Mouse (Mus musculus) intestine, postnatal 0 days (tissue): ENCODE data around the gene Tet3. TPM values are rescaled to one million over a fixed set of nuclear protein-coding genes. Genes with fewer than 3 reads are reported as not detected.

Experiments
- ATAC-seq: fragments of 200-750 bp; cut with Nextera tagmentation; 2 replicates; pipeline ENCODE4 v1.8.0; 2017; ENCODE audit warnings: mild to moderate bottlenecking, moderate TSS enrichment, moderate library complexity
- H3K27ac ChIP-seq: fragments of 300-500 bp; sonication (generic); 2 replicates; pipeline ENCODE4 v1.5.1; 2014; ENCODE audit warnings: mild to moderate bottlenecking, low read depth, low read length, moderate library complexity
- H3K27me3 ChIP-seq: fragments of 300-500 bp; sonication (generic); replicated peaks from 2 replicates; pipeline ENCODE4 v1.6.1; 2014; ENCODE audit warnings: low read length, mixed read lengths; ENCODE audit not compliant: control insufficient read depth, insufficient read depth
- H3K36me3 ChIP-seq: fragments of 300-500 bp; sonication (generic); 2 replicates; pipeline ENCODE4 v1.6.1; 2014; ENCODE audit warnings: mild to moderate bottlenecking, moderate library complexity; ENCODE audit not compliant: control insufficient read depth, insufficient read depth
- H3K4me1 ChIP-seq: fragments of 300-500 bp; sonication (generic); replicated peaks from 2 replicates; pipeline ENCODE4 v1.6.1; 2014; ENCODE audit warnings: antibody characterized with exemption, low read length, mixed read lengths; ENCODE audit not compliant: control insufficient read depth, insufficient read depth
- H3K4me2 ChIP-seq: fragments of 300-500 bp; sonication (generic); replicated peaks from 2 replicates; pipeline ENCODE4 v1.6.1; 2014; ENCODE audit warnings: low read depth, mild to moderate bottlenecking, moderate library complexity
- H3K4me3 ChIP-seq: fragments of 300-500 bp; sonication (generic); 2 replicates; pipeline ENCODE4 v1.5.1; 2014; ENCODE audit warnings: low read depth, low read length
- H3K9ac ChIP-seq: fragments of 300-500 bp; sonication (generic); 2 replicates; pipeline ENCODE4 v1.6.1; 2014; ENCODE audit warnings: mild to moderate bottlenecking, low read depth, low read length
- H3K9me3 ChIP-seq: fragments of 300-500 bp; sonication (generic); 2 replicates; pipeline ENCODE4 v1.6.1; 2016; ENCODE audit warnings: mixed run types; ENCODE audit not compliant: control insufficient read depth
- CTCF ChIP-seq: sonication (generic); IDR thresholded peaks from 2 replicates; pipeline ENCODE4 v1.5.1; 2016; ENCODE audit warnings: low read depth, mild to moderate bottlenecking, control low read depth, antibody characterized with exemption, moderate library complexity
- WGBS: fragments of 180-500 bp; shearing (Covaris S2); extraction: QIAGEN DNeasy Blood & Tissue Kit; methylation state at CpG from one replicate; pipeline ENCODE4 v1.1.7; 2014; 5-methylcytosine and 5-hydroxymethylcytosine counted together
- polyA plus RNA-seq: library from polyadenylated mRNA; unstranded; fragments of >200 nt; fragmentation: Nextera tagmentation; extraction: Ambion mirVana; gene quantifications from 2 replicates; pipeline ENCODE4 v1.2.1, GENCODE M21; 2015

The Tet3 gene
- polyA plus RNA-seq, 1 experiment from 2014 or later, result 28.1 TPM

DNA sequence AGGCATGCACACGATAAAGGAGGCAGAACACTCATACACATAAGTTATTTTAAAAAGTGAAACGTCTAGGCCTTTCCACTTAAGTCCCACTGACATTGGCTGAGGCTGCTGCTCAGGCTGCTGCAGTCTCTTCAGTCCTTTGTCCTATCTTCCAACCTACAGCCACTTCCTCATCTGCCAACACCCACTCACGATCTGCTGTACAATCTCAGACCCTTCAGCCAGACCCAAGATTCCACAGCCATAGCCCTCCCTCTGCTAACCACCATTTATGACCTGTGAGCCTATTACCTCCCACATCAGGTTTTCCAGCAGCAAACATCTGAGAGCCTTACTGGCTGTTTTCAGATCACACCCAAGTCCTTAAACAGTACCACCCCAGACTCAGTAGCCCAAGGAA, 9.4 kb downstream of the Tet3 start:
- no peak for ATAC-seq
- TF ChIP-seq CTCF, result no peak
- H3K4me2 ChIP-seq, result peak overlapping the region; percentile 17; the same call in 1 of the 2 replicates
- WGBS, result 31% methylated on average over 3 of the region's 3 CpGs
- H3K9me3 ChIP-seq, result no peaks in the 10 kb centered on the region
- no peak overlapping the region for H3K9ac ChIP-seq
- no peak overlapping the region for H3K4me3 ChIP-seq
- peaks cover 4% of the 10 kb centered on the region; the same call in 1 of the 2 replicates for H3K36me3 ChIP-seq
- H3K27ac ChIP-seq, result peak overlapping the region; percentile 46; the same call in 1 of the 2 replicates
- H3K27me3 ChIP-seq, result no peaks in the 10 kb centered on the region
- peaks cover 65% of the 10 kb centered on the region for H3K4me1 ChIP-seq

DNA sequence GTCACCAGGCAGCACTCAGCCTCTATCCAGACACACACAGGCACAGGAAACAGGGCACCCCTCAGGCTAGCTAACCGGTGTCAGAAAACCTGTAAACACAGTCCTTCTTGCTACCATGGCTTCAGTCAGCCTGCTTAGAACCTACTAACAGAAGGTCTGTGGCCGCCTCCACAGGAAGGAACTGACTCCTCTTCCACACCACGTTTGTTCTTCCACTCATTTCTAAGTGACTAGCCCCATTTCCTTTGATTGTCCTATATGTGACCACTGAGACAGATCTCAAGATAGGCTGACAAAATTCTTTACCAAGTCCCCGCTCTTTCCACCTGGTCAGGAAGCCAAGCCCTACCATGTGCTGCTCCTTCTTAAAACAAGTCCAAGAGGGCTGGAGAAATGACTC, 10.0 kb downstream of the Tet3 start:
- no peak for TF ChIP-seq CTCF
- Histone ChIP-seq H3K4me3 (no peak overlapping the region), H3K9me3 (no peaks in the 10 kb centered on the region), H3K4me1 (peaks cover 65% of the 10 kb centered on the region), H3K36me3 (peaks cover 4% of the 10 kb centered on the region; the same call in 1 of the 2 replicates), H3K4me2 (0 out of 2 replicates have a peak overlapping the region, but pooled peaks have one; percentile 17), H3K27me3 (no peaks in the 10 kb centered on the region), H3K27ac (peak overlapping the region; percentile 46; the same call in 1 of the 2 replicates), H3K9ac (no peak overlapping the region)
- no peak for ATAC-seq
- WGBS, result 58% methylated on average over 4 of the region's 4 CpGs

DNA sequence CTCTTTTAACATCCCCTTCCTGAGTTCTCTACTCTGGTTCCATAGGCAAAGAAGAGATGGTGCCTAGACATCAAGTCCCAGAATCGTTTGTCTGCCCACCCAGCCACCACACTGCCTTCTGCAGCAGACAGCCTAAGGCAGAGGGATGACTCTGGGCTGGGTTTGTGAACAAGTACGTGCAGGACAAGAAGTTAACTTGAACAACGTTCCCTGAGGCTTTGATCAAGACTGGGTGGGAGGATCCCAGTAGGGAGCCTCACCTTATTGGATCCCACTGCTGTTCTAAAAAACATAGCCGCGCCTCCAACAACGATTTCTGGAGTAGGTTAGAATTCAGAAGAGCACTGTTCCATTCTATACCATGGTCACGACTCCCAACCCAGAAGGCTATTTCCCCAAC, 11.9 kb downstream of the Tet3 start:
- H3K9me3 ChIP-seq, result no peaks in the 10 kb centered on the region
- no peaks in the 10 kb centered on the region for H3K27me3 ChIP-seq
- H3K4me2 ChIP-seq, result no peak overlapping the region; the same call in 1 of the 2 replicates
- no peak overlapping the region for H3K4me3 ChIP-seq
- peaks cover 4% of the 10 kb centered on the region; the same call in 1 of the 2 replicates for H3K36me3 ChIP-seq
- TF ChIP-seq CTCF, result no peak
- no peak overlapping the region for H3K9ac ChIP-seq
- H3K4me1 ChIP-seq, result peaks cover 67% of the 10 kb centered on the region
- H3K27ac ChIP-seq, result peak overlapping the region; percentile 92
- no peak for ATAC-seq
- 59% methylated on average over 7 of the region's 7 CpGs for WGBS

DNA sequence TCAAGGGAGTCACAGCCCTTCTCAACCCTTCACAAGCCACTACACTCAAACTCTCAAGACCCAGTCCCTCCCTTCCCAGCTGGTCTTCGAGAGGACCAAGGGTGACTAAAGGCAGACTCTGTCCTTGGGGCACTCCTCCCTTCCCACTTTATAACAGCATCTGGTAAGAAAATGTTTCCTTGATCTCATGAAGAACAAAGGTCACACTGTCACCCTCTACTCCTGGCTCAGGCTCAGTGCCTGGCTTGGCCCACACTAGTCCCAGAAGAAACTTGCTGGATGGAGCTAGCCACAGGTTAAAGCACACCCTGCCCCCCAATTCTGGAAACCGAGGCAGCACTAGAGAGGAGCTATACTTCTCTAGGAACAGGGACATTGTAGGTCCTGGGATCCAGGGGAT, 13.1 kb downstream of the Tet3 start:
- Histone ChIP-seq H3K4me1 (peaks cover 61% of the 10 kb centered on the region), H3K4me2 (peak overlapping the region; percentile 44), H3K9me3 (no peaks in the 10 kb centered on the region), H3K27ac (peak overlapping the region; percentile 92), H3K4me3 (no peak overlapping the region), H3K9ac (no peak overlapping the region), H3K36me3 (peaks cover 4% of the 10 kb centered on the region; the same call in 1 of the 2 replicates), H3K27me3 (no peaks in the 10 kb centered on the region)
- WGBS, result 51% methylated on average over 2 of the region's 2 CpGs
- ATAC-seq, result peak; percentile 58
- no peak for TF ChIP-seq CTCF

DNA sequence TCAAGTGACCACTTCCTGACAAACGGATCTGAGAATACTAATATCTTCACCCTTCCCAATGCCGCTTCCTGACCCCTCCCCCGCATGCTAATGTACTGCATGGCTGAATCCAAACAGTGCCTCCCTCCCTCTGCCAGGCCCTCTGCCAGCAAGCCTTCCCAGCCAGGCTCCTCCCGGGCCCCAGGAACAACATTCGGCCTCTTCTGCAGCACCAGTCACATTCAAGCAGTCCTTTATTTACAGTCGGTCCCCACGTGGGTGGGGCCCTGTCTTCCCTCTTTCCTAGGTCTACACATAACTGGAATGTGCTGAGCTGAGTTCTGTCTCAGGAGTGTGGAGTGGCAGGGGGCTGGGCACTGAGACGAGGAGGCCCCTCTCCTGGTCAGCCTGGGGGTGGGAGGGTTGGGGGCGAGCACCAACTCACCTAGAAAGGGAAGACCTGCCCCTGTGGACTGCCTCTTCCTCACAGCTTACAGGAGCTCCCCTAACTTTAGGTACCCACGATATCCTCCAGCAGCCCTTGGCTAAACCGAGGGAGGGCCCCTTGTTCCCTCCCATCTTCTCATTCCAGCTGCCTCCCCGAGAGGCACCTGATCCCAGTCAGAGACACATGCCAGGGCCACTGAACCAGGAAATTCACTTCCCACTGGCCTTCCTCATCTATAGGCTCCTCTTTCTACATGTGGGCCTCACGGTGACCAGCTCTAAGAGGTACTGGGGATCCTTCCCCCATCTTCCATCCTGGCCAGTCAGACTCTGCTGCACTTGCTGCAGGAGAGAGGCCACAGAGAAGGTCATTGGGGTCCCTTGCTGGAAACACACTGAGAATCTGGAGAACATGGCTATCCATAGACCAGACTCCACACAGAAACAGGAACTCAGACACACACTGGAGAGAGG, 15.2 kb downstream of the Tet3 start:
- WGBS, result 1% methylated on average over 13 of the region's 13 CpGs
- Histone ChIP-seq H3K4me3 (no peak overlapping the region), H3K4me1 (peaks cover 52% of the 10 kb centered on the region), H3K36me3 (peaks cover 4% of the 10 kb centered on the region; the same call in 1 of the 2 replicates), H3K9me3 (no peaks in the 10 kb centered on the region), H3K4me2 (peak overlapping the region; percentile 75), H3K9ac (peak overlapping the region; percentile 31; the same call in 1 of the 2 replicates), H3K27me3 (no peaks in the 10 kb centered on the region), H3K27ac (peak overlapping the region; percentile 92)
- ATAC-seq, result peak; percentile 78
- TF ChIP-seq CTCF, result no peak

DNA sequence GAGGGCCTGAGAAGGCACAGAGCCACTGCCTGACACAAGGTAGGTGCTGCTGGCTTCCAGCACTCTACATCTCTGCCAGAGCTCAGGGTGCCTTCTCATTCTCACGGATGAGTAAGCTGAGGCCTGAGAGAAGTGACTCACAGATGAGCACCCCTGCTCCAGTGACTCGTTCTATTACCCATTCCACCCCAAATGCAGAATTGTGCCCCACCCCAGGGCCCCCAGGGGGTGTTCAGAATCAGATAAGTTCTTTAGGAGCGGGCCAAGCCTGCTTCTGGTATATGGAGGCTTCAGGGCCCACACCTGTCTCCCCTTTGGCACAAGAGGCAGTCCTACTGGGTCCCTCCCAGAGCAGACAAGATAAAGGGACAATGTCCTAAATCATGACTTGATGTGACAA, 16.2 kb downstream of the Tet3 start:
- WGBS, result 24% methylated on average over 3 of the region's 3 CpGs

More for the DNA sequence above, 16.2 kb downstream of the Tet3 start:
- Histone ChIP-seq H3K4me1 (peaks cover 52% of the 10 kb centered on the region), H3K27ac (peak overlapping the region; percentile 92), H3K27me3 (no peaks in the 10 kb centered on the region), H3K9me3 (no peaks in the 10 kb centered on the region), H3K4me3 (peak overlapping the region; percentile 84; the same call in 1 of the 2 replicates), H3K4me2 (peak overlapping the region; percentile 75), H3K36me3 (peaks cover 9% of the 10 kb centered on the region), H3K9ac (no peak overlapping the region)
- ATAC-seq, result no peak
- no peak for TF ChIP-seq CTCF
